Mouse (Mus musculus): ENCODE measurements at regions not wholly inside any gene's neighbourhood (a gene's known extent, or its start where the extent isn't known, plus 50 kb on each side); places are given as distances from the start of the nearest gene placed in this dataset.

DNA sequence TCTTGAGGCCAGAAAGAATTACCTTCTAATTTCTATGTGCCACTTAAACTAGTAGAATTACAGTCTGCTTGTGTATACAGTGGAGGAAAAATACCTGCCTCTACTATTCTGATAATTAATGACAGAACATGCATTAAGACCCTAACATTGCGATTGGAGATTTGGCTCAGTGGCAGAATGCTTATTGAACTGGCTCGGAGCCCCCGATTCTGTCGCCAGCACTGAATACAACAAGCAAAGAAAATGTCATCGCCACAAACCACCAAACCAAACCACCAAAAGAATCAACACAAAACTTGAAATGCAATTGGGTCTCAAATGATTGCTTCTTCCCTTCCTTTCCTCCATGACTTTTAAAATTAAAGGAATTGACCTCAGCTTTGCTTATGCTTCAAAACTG is 122.9 kb upstream of the Emcn start:
- no peaks in the 10 kb centered on the region for H3K36me3 ChIP-seq (ENCODE audit: control insufficient read depth, insufficient read depth, low read length)
- H3K4me1 ChIP-seq (ENCODE audit: control insufficient read depth, insufficient read depth, low read length), result no peaks in the 10 kb centered on the region
- H3K9me3 ChIP-seq (ENCODE audit: control insufficient read depth, low read depth, low read length), result no peaks in the 10 kb centered on the region
- no peak overlapping the region for H3K4me3 ChIP-seq (ENCODE audit: low read depth, low read length)
- ATAC-seq (ENCODE audit: insufficient number of reproducible peaks, insufficient read depth, low FRiP score, low read depth), result no peak
- no peak overlapping the region for H3K9ac ChIP-seq (replicated peaks; ENCODE audit: low read depth, low read length)
- H3K27me3 ChIP-seq (ENCODE audit: control insufficient read depth, insufficient read depth, low read length), result no peaks in the 10 kb centered on the region
- H3K4me2 ChIP-seq (replicated peaks; ENCODE audit: low read depth, low read length), result no peak overlapping the region
- H3K27ac ChIP-seq (ENCODE audit: low read length), result no peak overlapping the region
- WGBS, result 84% methylated on average over 5 of the region's 5 CpGs

DNA sequence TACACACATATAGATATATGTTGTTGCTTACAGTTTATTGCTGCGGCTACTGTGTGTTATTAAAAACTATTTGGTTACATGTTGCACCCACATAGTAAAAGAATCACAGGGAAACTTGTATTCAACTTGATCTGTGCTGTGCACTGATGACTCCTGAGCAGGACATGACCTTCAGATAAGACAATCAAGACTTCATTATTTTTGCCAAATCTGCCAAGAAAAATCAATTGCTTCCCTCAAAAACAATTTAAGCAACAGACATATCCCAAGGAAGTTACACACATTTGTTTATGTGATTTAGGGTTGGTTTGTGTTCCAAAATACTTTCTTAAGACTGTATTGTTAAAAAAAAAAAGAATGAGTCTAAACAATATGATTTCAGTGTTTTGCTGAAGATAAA is 114.7 kb upstream of the Emcn start:
- no peaks in the 10 kb centered on the region for H3K9me3 ChIP-seq (ENCODE audit: control insufficient read depth, low read depth, low read length)
- H3K4me1 ChIP-seq (ENCODE audit: control insufficient read depth, insufficient read depth, low read length), result no peaks in the 10 kb centered on the region
- WGBS, result 85% methylated on average over 1 of the region's 1 CpGs
- H3K27me3 ChIP-seq (ENCODE audit: control insufficient read depth, insufficient read depth, low read length), result no peaks in the 10 kb centered on the region
- no peak overlapping the region for H3K9ac ChIP-seq (replicated peaks; ENCODE audit: low read depth, low read length)
- no peak for ATAC-seq (ENCODE audit: insufficient number of reproducible peaks, insufficient read depth, low FRiP score, low read depth)
- H3K27ac ChIP-seq (ENCODE audit: low read length), result no peak overlapping the region
- no peak overlapping the region for H3K4me2 ChIP-seq (replicated peaks; ENCODE audit: low read depth, low read length)
- no peak overlapping the region for H3K4me3 ChIP-seq (ENCODE audit: low read depth, low read length)
- H3K36me3 ChIP-seq (ENCODE audit: control insufficient read depth, insufficient read depth, low read length), result no peaks in the 10 kb centered on the region

- Histone ChIP-seq H3K27ac (ENCODE audit: low read length) (no peak overlapping the region), H3K4me3 (ENCODE audit: low read depth, low read length) (no peak overlapping the region), H3K9ac (replicated peaks; ENCODE audit: low read depth, low read length) (no peak overlapping the region), H3K36me3 (ENCODE audit: control insufficient read depth, insufficient read depth, low read length) (no peaks in the 10 kb centered on the region), H3K9me3 (ENCODE audit: control insufficient read depth, low read depth, low read length) (no peaks in the 10 kb centered on the region), H3K27me3 (ENCODE audit: control insufficient read depth, insufficient read depth, low read length) (no peaks in the 10 kb centered on the region), H3K4me2 (replicated peaks; ENCODE audit: low read depth, low read length) (no peak overlapping the region), H3K4me1 (ENCODE audit: control insufficient read depth, insufficient read depth, low read length) (no peaks in the 10 kb centered on the region)
- WGBS, result 74% methylated on average over 5 of the region's 5 CpGs
- no peak for ATAC-seq (ENCODE audit: insufficient number of reproducible peaks, insufficient read depth, low FRiP score, low read depth)
Observed at GRCm38 (mm10) chr3:137227122-137227838, 113.6 kb upstream of the Emcn start.

GRCm38 (mm10) chr3:137228416-137228815 is 112.5 kb upstream of the Emcn start:
- Histone ChIP-seq H3K36me3 (ENCODE audit: control insufficient read depth, insufficient read depth, low read length) (no peaks in the 10 kb centered on the region), H3K9ac (replicated peaks; ENCODE audit: low read depth, low read length) (no peak overlapping the region), H3K27ac (ENCODE audit: low read length) (no peak overlapping the region), H3K4me3 (ENCODE audit: low read depth, low read length) (no peak overlapping the region), H3K9me3 (ENCODE audit: control insufficient read depth, low read depth, low read length) (no peaks in the 10 kb centered on the region), H3K27me3 (ENCODE audit: control insufficient read depth, insufficient read depth, low read length) (no peaks in the 10 kb centered on the region), H3K4me2 (replicated peaks; ENCODE audit: low read depth, low read length) (no peak overlapping the region), H3K4me1 (ENCODE audit: control insufficient read depth, insufficient read depth, low read length) (no peaks in the 10 kb centered on the region)
- 80% methylated on average over 5 of the region's 5 CpGs for WGBS
- no peak for ATAC-seq (ENCODE audit: insufficient number of reproducible peaks, insufficient read depth, low FRiP score, low read depth)

DNA sequence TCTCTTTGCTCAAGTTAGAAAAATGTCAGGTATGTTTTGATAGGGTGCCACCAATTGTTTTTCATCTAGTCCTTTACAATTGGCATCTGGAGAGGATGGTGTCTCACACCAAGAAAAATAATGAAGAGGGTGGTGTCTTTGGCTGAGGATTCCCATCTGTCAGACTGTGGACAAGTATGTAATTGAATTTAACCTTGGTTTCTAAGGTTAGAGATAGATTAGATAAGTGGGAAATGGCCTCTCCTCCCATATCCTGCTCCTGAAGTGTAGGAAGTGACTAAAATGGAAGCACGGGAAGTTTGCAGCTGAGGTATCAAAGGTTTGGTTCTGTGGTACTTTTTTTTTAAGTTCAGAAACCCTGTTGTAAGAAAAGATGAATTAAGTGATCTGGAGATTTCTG is 98.0 kb upstream of the Emcn start:
- 13% methylated on average over 1 of the region's 1 CpGs for WGBS
- no peak for ATAC-seq (ENCODE audit: insufficient number of reproducible peaks, insufficient read depth, low FRiP score, low read depth)
- no peak overlapping the region for H3K9ac ChIP-seq (replicated peaks; ENCODE audit: low read depth, low read length)
- no peak overlapping the region for H3K4me3 ChIP-seq (ENCODE audit: low read depth, low read length)
- no peak overlapping the region for H3K4me2 ChIP-seq (replicated peaks; ENCODE audit: low read depth, low read length)
- no peaks in the 10 kb centered on the region for H3K36me3 ChIP-seq (ENCODE audit: control insufficient read depth, insufficient read depth, low read length)
- no peak overlapping the region for H3K27ac ChIP-seq (ENCODE audit: low read length)
- H3K4me1 ChIP-seq (ENCODE audit: control insufficient read depth, insufficient read depth, low read length), result no peaks in the 10 kb centered on the region
- H3K9me3 ChIP-seq (ENCODE audit: control insufficient read depth, low read depth, low read length), result no peaks in the 10 kb centered on the region
- no peaks in the 10 kb centered on the region for H3K27me3 ChIP-seq (ENCODE audit: control insufficient read depth, insufficient read depth, low read length)

GRCm38 (mm10) chr3:137263907-137264306 is 77.0 kb upstream of the Emcn start:
- Histone ChIP-seq H3K4me3 (ENCODE audit: low read depth, low read length) (no peak overlapping the region), H3K27ac (ENCODE audit: low read length) (no peak overlapping the region), H3K9me3 (ENCODE audit: control insufficient read depth, low read depth, low read length) (no peaks in the 10 kb centered on the region), H3K36me3 (ENCODE audit: control insufficient read depth, insufficient read depth, low read length) (no peaks in the 10 kb centered on the region), H3K4me2 (replicated peaks; ENCODE audit: low read depth, low read length) (no peak overlapping the region), H3K9ac (replicated peaks; ENCODE audit: low read depth, low read length) (no peak overlapping the region), H3K27me3 (ENCODE audit: control insufficient read depth, insufficient read depth, low read length) (no peaks in the 10 kb centered on the region), H3K4me1 (ENCODE audit: control insufficient read depth, insufficient read depth, low read length) (no peaks in the 10 kb centered on the region)
- no peak for ATAC-seq (ENCODE audit: insufficient number of reproducible peaks, insufficient read depth, low FRiP score, low read depth)
- 88% methylated on average over 4 of the region's 4 CpGs for WGBS

DNA sequence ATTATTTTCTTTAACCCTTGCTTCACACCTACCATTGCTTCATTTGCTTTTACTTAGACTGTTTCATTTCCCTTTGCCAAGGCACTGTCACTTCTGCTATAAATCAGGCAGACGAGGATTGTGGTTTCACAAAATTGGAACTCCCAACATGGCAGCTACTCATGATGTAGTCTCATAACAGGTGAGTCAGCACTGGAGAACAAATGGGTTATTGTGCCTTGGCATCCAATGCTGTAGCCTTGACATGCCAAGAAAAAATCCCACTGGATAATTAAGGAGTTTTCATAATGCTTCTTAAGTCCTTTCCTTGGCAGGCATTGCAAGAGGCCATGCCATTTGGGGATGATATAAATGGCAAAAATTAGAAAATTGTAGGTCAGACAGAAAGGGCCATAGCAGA is 73.1 kb upstream of the Emcn start:
- Histone ChIP-seq H3K4me1 (ENCODE audit: control insufficient read depth, insufficient read depth, low read length) (no peaks in the 10 kb centered on the region), H3K36me3 (ENCODE audit: control insufficient read depth, insufficient read depth, low read length) (no peaks in the 10 kb centered on the region), H3K9ac (replicated peaks; ENCODE audit: low read depth, low read length) (no peak overlapping the region), H3K4me3 (ENCODE audit: low read depth, low read length) (no peak overlapping the region), H3K27ac (ENCODE audit: low read length) (no peak overlapping the region), H3K27me3 (ENCODE audit: control insufficient read depth, insufficient read depth, low read length) (no peaks in the 10 kb centered on the region), H3K9me3 (ENCODE audit: control insufficient read depth, low read depth, low read length) (no peaks in the 10 kb centered on the region), H3K4me2 (replicated peaks; ENCODE audit: low read depth, low read length) (no peak overlapping the region)
- no peak for ATAC-seq (ENCODE audit: insufficient number of reproducible peaks, insufficient read depth, low FRiP score, low read depth)
- 57% methylated on average over 1 of the region's 1 CpGs for whole genome bisulfite sequencing

DNA sequence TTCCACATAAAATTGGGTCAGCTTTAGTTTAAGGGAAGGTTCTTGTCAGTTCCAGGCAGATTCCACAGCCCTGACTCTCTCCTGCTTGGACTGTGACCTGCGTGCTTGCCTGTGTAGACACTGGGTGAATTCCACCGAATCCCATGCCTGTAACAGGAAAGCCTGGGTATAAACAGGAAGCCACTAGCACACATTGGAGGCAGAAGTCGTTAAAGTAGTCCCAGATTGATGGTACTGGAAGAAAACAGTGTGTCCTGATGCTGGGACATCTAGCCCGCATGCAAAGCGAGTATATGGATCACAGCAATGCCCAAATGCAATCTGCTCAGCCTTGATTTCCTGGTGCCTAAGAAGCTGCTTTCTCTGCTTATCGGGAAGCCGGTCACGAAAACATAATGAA is 65.4 kb upstream of the Emcn start:
- Histone ChIP-seq H3K4me1 (ENCODE audit: control insufficient read depth, insufficient read depth, low read length) (no peaks in the 10 kb centered on the region), H3K36me3 (ENCODE audit: control insufficient read depth, insufficient read depth, low read length) (no peaks in the 10 kb centered on the region), H3K9ac (replicated peaks; ENCODE audit: low read depth, low read length) (no peak overlapping the region), H3K27ac (ENCODE audit: low read length) (no peak overlapping the region), H3K9me3 (ENCODE audit: control insufficient read depth, low read depth, low read length) (no peaks in the 10 kb centered on the region), H3K27me3 (ENCODE audit: control insufficient read depth, insufficient read depth, low read length) (no peaks in the 10 kb centered on the region), H3K4me3 (ENCODE audit: low read depth, low read length) (no peak overlapping the region), H3K4me2 (replicated peaks; ENCODE audit: low read depth, low read length) (no peak overlapping the region)
- ATAC-seq (ENCODE audit: insufficient number of reproducible peaks, insufficient read depth, low FRiP score, low read depth), result no peak
- WGBS, result 65% methylated on average over 8 of the region's 8 CpGs

DNA sequence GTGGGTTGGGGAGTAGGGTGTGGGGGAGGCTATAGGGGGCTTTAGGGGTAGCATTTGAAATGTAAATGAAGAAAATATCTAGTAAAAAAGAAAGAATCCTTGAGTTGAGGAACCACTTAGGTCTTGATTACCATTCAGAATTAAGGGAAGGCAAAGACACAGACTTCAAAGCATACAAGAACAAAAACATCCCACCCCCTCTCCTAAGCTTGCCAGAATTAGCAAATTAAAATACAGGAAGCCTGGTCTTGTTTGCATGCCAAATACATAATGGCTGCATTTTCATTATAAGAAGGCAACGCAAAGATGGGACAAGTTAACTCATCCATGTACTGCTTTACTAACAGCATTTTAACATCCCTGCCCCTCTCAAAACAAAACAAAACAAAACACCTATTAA is 61.6 kb upstream of the Emcn start:
- H3K27me3 ChIP-seq (ENCODE audit: control insufficient read depth, insufficient read depth, low read length), result no peaks in the 10 kb centered on the region
- 90% methylated on average over 1 of the region's 1 CpGs for WGBS
- H3K4me1 ChIP-seq (ENCODE audit: control insufficient read depth, insufficient read depth, low read length), result no peaks in the 10 kb centered on the region
- no peaks in the 10 kb centered on the region for H3K9me3 ChIP-seq (ENCODE audit: control insufficient read depth, low read depth, low read length)
- H3K4me2 ChIP-seq (replicated peaks; ENCODE audit: low read depth, low read length), result no peak overlapping the region
- no peak overlapping the region for H3K4me3 ChIP-seq (ENCODE audit: low read depth, low read length)
- H3K9ac ChIP-seq (replicated peaks; ENCODE audit: low read depth, low read length), result no peak overlapping the region
- H3K36me3 ChIP-seq (ENCODE audit: control insufficient read depth, insufficient read depth, low read length), result no peaks in the 10 kb centered on the region
- ATAC-seq (ENCODE audit: insufficient number of reproducible peaks, insufficient read depth, low FRiP score, low read depth), result no peak
- H3K27ac ChIP-seq (ENCODE audit: low read length), result no peak overlapping the region

All from stomach, embryonic 14.5 days (tissue).